Mouse (Mus musculus): ENCODE data around the gene Slc35b4. TPM values are rescaled to one million over a fixed set of nuclear protein-coding genes. Genes with fewer than 3 reads are reported as not detected.

Gene Slc35b4
- polyA plus RNA-seq, 1 experiment from 2014 or later, result 56.6 TPM

GRCm38 (mm10) chr6:34176111-34176863 lies 624 bp downstream of the Slc35b4 start:
- DNase-seq (ENCODE audit: low spot score) (peak; percentile 33), ATAC-seq (ENCODE audit: low read depth) (peak; percentile 84)
- no peaks in the 10 kb centered on the region for H3K36me3 ChIP-seq (ENCODE audit: control insufficient read depth, insufficient read depth, low read length)
- peak overlapping the region; percentile 92 for H3K4me3 ChIP-seq (ENCODE audit: low read depth, low read length)
- peak overlapping the region; percentile 75 for H3K27ac ChIP-seq (replicated peaks; ENCODE audit: low read depth, low read length)
- no peaks in the 10 kb centered on the region for H3K27me3 ChIP-seq (replicated peaks; ENCODE audit: control insufficient read depth, insufficient read depth, low read length)
- peaks cover 15% of the 10 kb centered on the region for H3K4me1 ChIP-seq (ENCODE audit: control insufficient read depth, insufficient read depth, low read length)
- H3K9me3 ChIP-seq (ENCODE audit: control insufficient read depth, low read length), result no peaks in the 10 kb centered on the region
- 3% methylated on average over 23 of the region's 29 CpGs for WGBS
- H3K9ac ChIP-seq (ENCODE audit: low read depth, low read length), result peak overlapping the region; percentile 79
- H3K4me2 ChIP-seq (ENCODE audit: low read depth, low read length), result peak overlapping the region; percentile 75

DNA sequence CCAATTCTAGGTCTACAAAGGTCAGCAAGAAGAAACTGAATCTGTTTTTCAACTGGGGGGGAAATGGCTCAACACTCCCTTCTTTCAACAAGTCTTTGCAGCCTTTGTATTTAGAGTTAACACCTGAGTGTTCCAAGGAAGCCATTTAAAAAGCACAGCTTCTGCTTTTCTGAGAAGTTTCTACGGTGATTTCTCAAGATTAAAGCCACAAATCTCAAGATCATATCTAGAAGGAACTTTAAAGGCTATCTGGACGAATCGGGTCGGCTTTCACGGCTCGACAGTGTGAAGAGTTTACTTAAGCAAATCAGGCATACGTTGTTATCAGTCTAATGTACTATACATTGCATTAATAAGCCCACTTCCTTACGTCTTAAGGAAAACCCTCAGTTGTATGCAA lies 2.2 kb downstream of the Slc35b4 start:
- no peak overlapping the region for H3K4me2 ChIP-seq (ENCODE audit: low read depth, low read length)
- no peak for ATAC-seq (ENCODE audit: low read depth)

DNA sequence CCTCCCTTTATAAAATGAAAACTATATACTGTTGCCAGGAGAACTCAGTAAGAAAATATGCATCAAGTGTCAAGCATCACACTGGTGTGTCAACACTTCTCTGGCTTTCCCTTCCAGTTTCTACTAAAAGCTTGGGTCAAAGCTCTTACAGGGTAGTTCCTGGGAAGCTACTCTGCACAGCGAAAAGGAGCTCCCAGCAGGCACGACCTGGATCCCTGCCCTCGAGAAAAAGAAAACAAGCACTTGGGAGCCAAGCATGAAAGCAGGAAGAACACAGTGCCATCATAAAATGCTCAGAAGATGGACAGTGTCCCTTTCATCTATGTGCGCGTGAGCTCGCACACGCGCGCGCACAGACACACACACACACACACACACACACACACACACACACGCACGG lies 3.7 kb downstream of the Slc35b4 start:
- peaks cover 22% of the 10 kb centered on the region; the same call in 1 of the 2 replicates for H3K36me3 ChIP-seq (ENCODE audit: control insufficient read depth, insufficient read depth, low read length)
- DNase-seq (ENCODE audit: low spot score) (no peak), ATAC-seq (ENCODE audit: low read depth) (no peak)
- 85% methylated on average over 12 of the region's 12 CpGs for WGBS
- no peak overlapping the region for H3K4me3 ChIP-seq (ENCODE audit: low read depth, low read length)
- no peaks in the 10 kb centered on the region for H3K9me3 ChIP-seq (ENCODE audit: control insufficient read depth, low read length)
- no peaks in the 10 kb centered on the region for H3K27me3 ChIP-seq (replicated peaks; ENCODE audit: control insufficient read depth, insufficient read depth, low read length)
- no peak overlapping the region for H3K4me2 ChIP-seq (ENCODE audit: low read depth, low read length)
- H3K27ac ChIP-seq (replicated peaks; ENCODE audit: low read depth, low read length), result no peak overlapping the region
- no peak overlapping the region for H3K9ac ChIP-seq (ENCODE audit: low read depth, low read length)
- peaks cover 15% of the 10 kb centered on the region for H3K4me1 ChIP-seq (ENCODE audit: control insufficient read depth, insufficient read depth, low read length)

More for the DNA sequence above, 2.2 kb downstream of the Slc35b4 start:
- no peaks in the 10 kb centered on the region for H3K9me3 ChIP-seq (ENCODE audit: control insufficient read depth, low read length)
- H3K4me3 ChIP-seq (ENCODE audit: low read depth, low read length), result no peak overlapping the region
- peaks cover 15% of the 10 kb centered on the region for H3K4me1 ChIP-seq (ENCODE audit: control insufficient read depth, insufficient read depth, low read length)
- DNase-seq (ENCODE audit: low spot score), result no peak
- no peak overlapping the region for H3K9ac ChIP-seq (ENCODE audit: low read depth, low read length)
- no peaks in the 10 kb centered on the region for H3K27me3 ChIP-seq (replicated peaks; ENCODE audit: control insufficient read depth, insufficient read depth, low read length)
- H3K36me3 ChIP-seq (ENCODE audit: control insufficient read depth, insufficient read depth, low read length), result peaks cover 9% of the 10 kb centered on the region; the same call in 1 of the 2 replicates
- H3K27ac ChIP-seq (replicated peaks; ENCODE audit: low read depth, low read length), result no peak overlapping the region
- WGBS, result 77% methylated on average over 8 of the region's 8 CpGs

GRCm38 (mm10) chr6:34171748-34172457 lies 5.0 kb downstream of the Slc35b4 start:
- Histone ChIP-seq H3K4me2 (ENCODE audit: low read depth, low read length) (no peak overlapping the region), H3K27ac (replicated peaks; ENCODE audit: low read depth, low read length) (no peak overlapping the region; the same call in 1 of the 2 replicates), H3K9me3 (ENCODE audit: control insufficient read depth, low read length) (no peaks in the 10 kb centered on the region), H3K36me3 (ENCODE audit: control insufficient read depth, insufficient read depth, low read length) (peaks cover 29% of the 10 kb centered on the region), H3K4me3 (ENCODE audit: low read depth, low read length) (no peak overlapping the region), H3K4me1 (ENCODE audit: control insufficient read depth, insufficient read depth, low read length) (peaks cover 15% of the 10 kb centered on the region), H3K27me3 (replicated peaks; ENCODE audit: control insufficient read depth, insufficient read depth, low read length) (no peaks in the 10 kb centered on the region), H3K9ac (ENCODE audit: low read depth, low read length) (no peak overlapping the region)
- DNase-seq (ENCODE audit: low spot score), result peak; percentile 47
- 74% methylated on average over 12 of the region's 12 CpGs for WGBS
- ATAC-seq (ENCODE audit: low read depth), result no peak

- no peak overlapping the region for H3K4me2 ChIP-seq (ENCODE audit: low read depth, low read length)
- no peak for ATAC-seq (ENCODE audit: low read depth)
- no peak overlapping the region for H3K9ac ChIP-seq (ENCODE audit: low read depth, low read length)
Observed at GRCm38 (mm10) chr6:34170844-34171494, 5.9 kb downstream of the Slc35b4 start.

GRCm38 (mm10) chr6:34168834-34169233 lies 8.1 kb downstream of the Slc35b4 start:
- no peak for ATAC-seq (ENCODE audit: low read depth)
- Histone ChIP-seq H3K4me1 (ENCODE audit: control insufficient read depth, insufficient read depth, low read length) (peaks cover 7% of the 10 kb centered on the region; the same call in 1 of the 2 replicates), H3K27ac (replicated peaks; ENCODE audit: low read depth, low read length) (no peak overlapping the region), H3K27me3 (replicated peaks; ENCODE audit: control insufficient read depth, insufficient read depth, low read length) (no peaks in the 10 kb centered on the region), H3K4me2 (ENCODE audit: low read depth, low read length) (no peak overlapping the region), H3K4me3 (ENCODE audit: low read depth, low read length) (no peak overlapping the region), H3K36me3 (ENCODE audit: control insufficient read depth, insufficient read depth, low read length) (peaks cover 54% of the 10 kb centered on the region), H3K9me3 (ENCODE audit: control insufficient read depth, low read length) (no peaks in the 10 kb centered on the region), H3K9ac (ENCODE audit: low read depth, low read length) (no peak overlapping the region)
- WGBS, result 66% methylated on average over 3 of the region's 3 CpGs
- DNase-seq (ENCODE audit: low spot score), result no peak

More at GRCm38 (mm10) chr6:34170844-34171494, 5.9 kb downstream of the Slc35b4 start:
- no peak for DNase-seq (ENCODE audit: low spot score)
- Histone ChIP-seq H3K27me3 (replicated peaks; ENCODE audit: control insufficient read depth, insufficient read depth, low read length) (no peaks in the 10 kb centered on the region), H3K4me1 (ENCODE audit: control insufficient read depth, insufficient read depth, low read length) (peaks cover 13% of the 10 kb centered on the region), H3K9me3 (ENCODE audit: control insufficient read depth, low read length) (no peaks in the 10 kb centered on the region), H3K4me3 (ENCODE audit: low read depth, low read length) (no peak overlapping the region), H3K27ac (replicated peaks; ENCODE audit: low read depth, low read length) (no peak overlapping the region), H3K36me3 (ENCODE audit: control insufficient read depth, insufficient read depth, low read length) (peaks cover 39% of the 10 kb centered on the region)
- 62% methylated on average over 7 of the region's 7 CpGs for WGBS

DNA sequence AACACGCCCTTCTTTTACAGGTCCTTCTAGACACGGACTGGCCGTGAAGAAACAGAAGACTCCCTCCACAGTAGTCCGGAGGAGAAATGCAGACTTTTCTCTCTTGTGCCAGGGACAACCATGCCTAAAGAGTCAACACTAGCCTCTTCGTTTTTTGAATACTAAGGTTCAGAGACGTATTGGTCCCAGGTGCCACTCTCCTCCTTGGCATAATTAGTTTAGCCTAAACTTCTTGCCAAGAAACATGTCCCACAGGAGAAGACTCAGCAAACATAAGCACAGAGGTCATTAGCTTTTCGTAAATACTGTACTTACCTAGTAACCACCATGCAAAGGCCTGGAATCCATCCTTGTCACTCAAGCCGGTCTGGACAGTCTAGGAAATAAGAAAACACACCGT lies 13.9 kb downstream of the Slc35b4 start:
- Histone ChIP-seq H3K27me3 (replicated peaks; ENCODE audit: control insufficient read depth, insufficient read depth, low read length) (no peaks in the 10 kb centered on the region), H3K9me3 (ENCODE audit: control insufficient read depth, low read length) (no peaks in the 10 kb centered on the region), H3K36me3 (ENCODE audit: control insufficient read depth, insufficient read depth, low read length) (peaks cover 81% of the 10 kb centered on the region), H3K4me3 (ENCODE audit: low read depth, low read length) (no peak overlapping the region), H3K9ac (ENCODE audit: low read depth, low read length) (no peak overlapping the region), H3K27ac (replicated peaks; ENCODE audit: low read depth, low read length) (no peak overlapping the region), H3K4me1 (ENCODE audit: control insufficient read depth, insufficient read depth, low read length) (no peaks in the 10 kb centered on the region), H3K4me2 (ENCODE audit: low read depth, low read length) (no peak overlapping the region)
- no peak for DNase-seq (ENCODE audit: low spot score)
- ATAC-seq (ENCODE audit: low read depth), result peak; percentile 80; the same call in 1 of the 2 replicates
- WGBS, result 68% methylated on average over 9 of the region's 9 CpGs

DNA sequence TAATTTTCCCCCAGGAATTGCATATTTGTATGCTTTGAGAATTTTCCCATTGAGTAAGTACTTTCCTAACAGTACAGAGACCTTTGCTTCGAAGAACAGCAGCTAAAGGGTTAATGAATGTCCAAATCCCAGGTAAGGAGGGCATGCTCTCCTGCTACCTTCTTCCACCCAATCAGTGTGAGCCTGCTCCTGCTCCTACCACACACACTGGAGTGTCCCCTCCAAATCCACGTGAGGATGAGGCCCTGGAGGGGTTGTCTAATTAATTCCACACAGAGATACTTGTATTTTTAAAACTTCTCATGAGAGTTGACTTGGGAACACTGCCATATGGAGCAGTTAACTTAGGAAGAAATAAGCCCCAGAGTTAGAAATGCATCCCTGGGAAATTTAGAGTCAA lies 14.3 kb downstream of the Slc35b4 start:
- peaks cover 83% of the 10 kb centered on the region for H3K36me3 ChIP-seq (ENCODE audit: control insufficient read depth, insufficient read depth, low read length)
- 55% methylated on average over 2 of the region's 2 CpGs for WGBS
- peak; percentile 83; the same call in 1 of the 2 replicates for ATAC-seq (ENCODE audit: low read depth)

More for the DNA sequence above, 14.3 kb downstream of the Slc35b4 start:
- Histone ChIP-seq H3K4me2 (ENCODE audit: low read depth, low read length) (no peak overlapping the region), H3K27ac (replicated peaks; ENCODE audit: low read depth, low read length) (no peak overlapping the region), H3K9me3 (ENCODE audit: control insufficient read depth, low read length) (no peaks in the 10 kb centered on the region), H3K27me3 (replicated peaks; ENCODE audit: control insufficient read depth, insufficient read depth, low read length) (no peaks in the 10 kb centered on the region), H3K9ac (ENCODE audit: low read depth, low read length) (no peak overlapping the region), H3K4me1 (ENCODE audit: control insufficient read depth, insufficient read depth, low read length) (no peaks in the 10 kb centered on the region), H3K4me3 (ENCODE audit: low read depth, low read length) (no peak overlapping the region)
- peak; percentile 52 for DNase-seq (ENCODE audit: low spot score)
